Mouse (Mus musculus) CD4-positive naive resting alpha-beta T cell, adult 57 days (primary cell): ENCODE results near the gene Lrrc74a. TPM values are rescaled to one million over a fixed set of nuclear protein-coding genes. Genes with fewer than 3 reads are reported as not detected.

ENCODE experiments used
- total RNA-seq: library from RNA; stranded (reverse); gene quantifications from one replicate; pipeline ENCODE4 v1.2.4, GENCODE M21; 2023

Gene Lrrc74a
- total RNA-seq: not detected

DNA sequence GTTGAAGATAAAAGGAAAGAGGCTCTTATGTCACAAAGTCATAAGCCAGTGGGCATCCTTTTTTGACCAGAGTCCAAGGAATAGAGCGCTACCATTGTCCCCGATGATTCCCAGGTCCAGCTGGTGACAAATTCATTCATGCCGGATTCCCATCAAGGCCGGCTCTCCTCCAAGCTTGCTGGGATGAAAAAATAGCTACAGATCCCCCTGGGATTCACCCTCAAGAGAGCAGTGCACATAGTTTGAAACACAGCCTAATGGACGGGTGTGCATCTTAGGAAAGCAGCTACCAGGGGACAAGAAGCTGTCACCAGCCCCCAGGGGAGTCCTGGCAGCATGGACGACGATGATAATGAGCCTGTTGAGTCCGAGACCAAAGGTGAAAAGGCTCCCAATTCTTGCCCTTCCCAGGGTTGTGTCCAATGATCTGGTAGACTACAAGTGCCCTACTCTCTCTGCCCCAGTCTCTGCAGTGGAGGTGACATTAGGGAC is at the start of gene Lrrc74a:
Gene Lrrc74a, plus strand, starts transcription at position 51 of the 492 bp plus-strand sequence.

DNA sequence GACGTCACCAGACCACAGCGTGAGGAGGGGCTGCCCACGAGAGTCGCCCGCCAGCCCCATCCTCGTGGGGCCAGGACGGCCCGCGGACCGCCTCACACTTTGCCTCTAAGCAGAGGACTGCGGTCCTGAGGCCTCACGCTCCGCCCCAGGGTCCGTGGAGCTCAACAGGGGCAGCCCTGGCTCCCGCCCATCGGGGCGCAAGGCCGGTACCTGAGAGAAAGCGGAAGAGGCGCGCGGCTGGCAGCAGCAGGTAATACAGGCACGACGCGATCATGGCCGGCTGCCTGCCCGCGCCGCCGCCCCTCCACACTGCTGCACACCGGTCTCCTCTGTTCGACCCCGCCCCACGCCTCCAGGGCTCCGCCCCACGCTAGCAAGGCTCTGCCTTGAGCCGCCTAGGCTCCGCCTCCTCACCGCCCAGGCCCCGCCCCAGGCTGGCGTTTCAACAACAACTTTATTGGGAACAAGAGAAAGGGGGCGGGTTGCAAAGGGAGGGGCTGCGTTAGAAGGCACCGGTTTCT is 8.0 kb upstream of the Lrrc74a start, which contains the start of gene Angel1:
Gene Angel1, minus strand, starts transcription at position 341 of the 521 bp plus-strand sequence.

Other genes with a start within 250 kb of the Lrrc74a start
- gene Vash1, start 55.7 kb upstream of the Lrrc74a start, total RNA-seq: not detected
- 11.4 TPM for gene Angel1, start 7.9 kb upstream of the Lrrc74a start, total RNA-seq
- gene Irf2bpl, start 150.4 kb downstream of the Lrrc74a start, total RNA-seq: 74.0 TPM
- gene Cipc, start 212.7 kb downstream of the Lrrc74a start, total RNA-seq: 20.5 TPM